Mouse (Mus musculus) E14TG2a.4 (cell line): ENCODE results near the gene Actr2.

Experiments
- CTCF ChIP-seq: conservative IDR thresholded peaks from 2 replicates; pipeline ENCODE4 v1.5.1; 2014; ENCODE audit warnings: low read length
- NANOG ChIP-seq: IDR thresholded peaks from 2 replicates; pipeline ENCODE4 v1.6.1; 2014; ENCODE audit warnings: borderline replicate concordance, low read length, mixed read lengths
- POU5F1 ChIP-seq: IDR thresholded peaks from 2 replicates; pipeline ENCODE4 v1.6.1; 2014; ENCODE audit warnings: low read length, borderline replicate concordance

- TF ChIP-seq CTCF (no peak), POU5F1 (no peak), NANOG (no peak)
Observed at GRCm38 (mm10) chr11:20054617-20055016, 58.1 kb downstream of the Actr2 start.
